Mouse (Mus musculus): ENCODE results near the gene Tapbpl. TPM values are rescaled to one million over a fixed set of nuclear protein-coding genes. Genes with fewer than 3 reads are reported as not detected.

Tapbpl gene
- total RNA-seq, 2 experiments from 2014 or later, result 3.7 to 4.9 TPM

Small RNA genes lying within 50 kb of the gene (microRNA-seq; reads per million reads assigned to microRNA genes)
- gene Mir3098, result not detected
- not detected for gene Mir8113

Other genes starting within 250 kb of the Tapbpl start
- 100 to 1,000 TPM; 179 to 184 TPM for gene Pianp, start 235.2 kb downstream of the Tapbpl start, total RNA-seq (2021)
- 10 to 100 TPM; 33.3 to 52.7 TPM for gene Zfp384, start 222.7 kb downstream of the Tapbpl start, total RNA-seq (2021)
- gene Ing4, start 192.1 kb downstream of the Tapbpl start, total RNA-seq (2021), result 10 to 100 TPM; 55.2 to 63.9 TPM
- 10 to 100 TPM in 1 of 2 experiments, 1 to 10 TPM in 1; 8.3 to 13.4 TPM for gene Acrbp, start 182.2 kb downstream of the Tapbpl start, total RNA-seq (2021)
- under 1 TPM; 0.48 to 0.84 TPM for gene Lpar5, start 163.9 kb downstream of the Tapbpl start, total RNA-seq (2021)
- gene Chd4, start 135.9 kb downstream of the Tapbpl start, total RNA-seq (2021), result 100 to 1,000 TPM; 153 to 166 TPM
- 10 to 100 TPM; 26.4 to 26.6 TPM for gene Nop2, start 100.0 kb downstream of the Tapbpl start, total RNA-seq (2021)
- 10 to 100 TPM; 63.0 to 67.2 TPM for gene Iffo1, start 86.6 kb downstream of the Tapbpl start, total RNA-seq (2021)
- gene Gapdh, start 65.4 kb downstream of the Tapbpl start, total RNA-seq (2021), result 1,000 to 10,000 TPM; 2,336 to 2,609 TPM
- 10 to 100 TPM; 24.2 to 30.2 TPM for gene Ncapd2, start 40.2 kb downstream of the Tapbpl start, total RNA-seq (2021)
- gene Mrpl51, start 40.1 kb downstream of the Tapbpl start, total RNA-seq (2021), result 10 to 100 TPM; 63.3 to 66.1 TPM
- gene Vamp1, start 16.3 kb downstream of the Tapbpl start, total RNA-seq (2021), result 100 to 1,000 TPM; 101 to 114 TPM
- gene Cd27, start 5.2 kb upstream of the Tapbpl start, total RNA-seq (2021), result not detected
- not detected for gene Tuba3a, start 54.2 kb upstream of the Tapbpl start, total RNA-seq (2021)
- gene Ltbr, start 82.0 kb upstream of the Tapbpl start, total RNA-seq (2021), result 1 to 10 TPM; 7.4 to 8.4 TPM
- 1 to 10 TPM; 2.4 to 2.9 TPM for gene Scnn1a, start 88.8 kb upstream of the Tapbpl start, total RNA-seq (2021)
- gene Tnfrsf1a, start 117.5 kb upstream of the Tapbpl start, total RNA-seq (2021), result 10 to 100 TPM; 11.1 to 11.8 TPM
- under 1 TPM; 0.11 to 0.30 TPM for gene Plekhg6, start 148.9 kb upstream of the Tapbpl start, total RNA-seq (2021)